Mouse (Mus musculus): ENCODE measurements around the gene Abcf1. TPM values are rescaled to one million over a fixed set of nuclear protein-coding genes. Genes with fewer than 3 reads are reported as not detected.
A peak's percentile ranks its signal among the peaks of the same experiment; 100 is the strongest.

Gene Abcf1
- polyA plus RNA-seq, 1 experiment from 2014 or later = 97.8 TPM

DNA sequence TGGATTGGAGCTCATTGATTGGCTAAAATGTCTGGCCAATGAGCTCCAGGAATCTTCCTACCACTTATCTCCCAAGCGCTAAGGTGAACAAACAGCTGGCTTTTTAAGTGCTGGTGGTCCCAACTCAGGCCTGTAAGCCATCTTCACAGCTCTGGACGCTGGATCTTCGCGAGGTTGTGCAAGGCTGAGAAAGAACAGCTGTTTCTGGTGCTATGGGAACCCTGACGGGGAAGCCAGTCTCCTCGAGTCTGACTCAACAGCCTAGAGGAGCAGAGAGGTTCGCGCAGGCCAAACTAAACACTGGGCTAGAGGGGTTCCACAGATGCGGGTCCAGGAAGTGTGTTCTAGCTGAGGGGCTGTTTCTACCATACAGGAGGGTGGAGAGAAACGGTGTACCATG lies 22.2 kb upstream of the Abcf1 start:
- Histone ChIP-seq H3K9me3 (ENCODE audit: control insufficient read depth, low read length) (no peaks in the 10 kb centered on the region), H3K27me3 (ENCODE audit: control insufficient read depth, insufficient read depth, low read length) (no peaks in the 10 kb centered on the region), H3K4me3 (ENCODE audit: low read length) (no peak overlapping the region), H3K36me3 (ENCODE audit: control insufficient read depth, insufficient read depth, low read length) (peaks cover 26% of the 10 kb centered on the region), H3K4me1 (ENCODE audit: control insufficient read depth, insufficient read depth, low read length) (0 out of 2 replicates have a peak, but pooled peaks cover 5% of the 10 kb centered on the region), H3K27ac (ENCODE audit: low read depth, low read length) (no peak overlapping the region), H3K9ac (ENCODE audit: low read depth, low read length) (no peak overlapping the region), H3K4me2 (replicated peaks; ENCODE audit: low read depth, low read length) (no peak overlapping the region)
- no peak for ATAC-seq (ENCODE audit: low FRiP score, low TSS enrichment)
- WGBS = 34% methylated on average over 10 of the region's 10 CpGs

GRCm38 (mm10) chr17:35981776-35982175 lies 12.2 kb upstream of the Abcf1 start:
- Histone ChIP-seq H3K9me3 (ENCODE audit: control insufficient read depth, low read length) (no peaks in the 10 kb centered on the region), H3K36me3 (ENCODE audit: control insufficient read depth, insufficient read depth, low read length) (peaks cover 49% of the 10 kb centered on the region), H3K4me2 (replicated peaks; ENCODE audit: low read depth, low read length) (no peak overlapping the region), H3K27ac (ENCODE audit: low read depth, low read length) (no peak overlapping the region), H3K9ac (ENCODE audit: low read depth, low read length) (no peak overlapping the region), H3K4me1 (ENCODE audit: control insufficient read depth, insufficient read depth, low read length) (peaks cover 16% of the 10 kb centered on the region), H3K27me3 (ENCODE audit: control insufficient read depth, insufficient read depth, low read length) (no peaks in the 10 kb centered on the region), H3K4me3 (ENCODE audit: low read length) (no peak overlapping the region)
- no peak for ATAC-seq (ENCODE audit: low FRiP score, low TSS enrichment)
- WGBS = 95% methylated on average over 9 of the region's 9 CpGs

DNA sequence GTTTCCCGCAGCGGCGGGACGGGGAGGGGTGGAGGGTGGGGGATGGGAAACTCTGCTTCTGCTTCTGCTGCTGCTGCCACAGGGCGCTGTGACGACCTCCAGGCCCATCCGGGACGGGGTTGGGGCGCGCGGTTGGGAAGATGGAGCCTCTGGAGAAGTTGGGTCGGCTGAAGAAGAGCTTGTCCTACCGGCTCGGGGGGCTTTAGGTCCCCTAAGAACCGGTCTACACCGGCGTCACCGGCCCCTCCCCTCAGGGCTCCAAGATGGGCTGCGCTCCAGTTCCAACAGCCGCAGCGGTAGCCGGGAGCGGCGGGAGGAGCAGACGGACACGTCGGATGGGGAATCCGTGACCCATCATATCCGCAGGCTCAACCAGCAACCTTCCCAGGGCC lies 10.8 kb upstream of the Abcf1 start:
- peaks cover 45% of the 10 kb centered on the region for H3K36me3 ChIP-seq (ENCODE audit: control insufficient read depth, insufficient read depth, low read length)
- peak overlapping the region; percentile 97 for H3K27ac ChIP-seq (ENCODE audit: low read depth, low read length)
- peak overlapping the region; percentile 81 for H3K9ac ChIP-seq (ENCODE audit: low read depth, low read length)
- no peaks in the 10 kb centered on the region for H3K27me3 ChIP-seq (ENCODE audit: control insufficient read depth, insufficient read depth, low read length)
- peaks cover 16% of the 10 kb centered on the region for H3K4me1 ChIP-seq (ENCODE audit: control insufficient read depth, insufficient read depth, low read length)
- H3K9me3 ChIP-seq (ENCODE audit: control insufficient read depth, low read length) = no peaks in the 10 kb centered on the region
- peak overlapping the region; percentile 77 for H3K4me2 ChIP-seq (replicated peaks; ENCODE audit: low read depth, low read length)
- H3K4me3 ChIP-seq (ENCODE audit: low read length) = peak overlapping the region; percentile 95
- under 1% methylated on average over 29 of the region's 29 CpGs for WGBS
- peak; percentile 58 for ATAC-seq (ENCODE audit: low FRiP score, low TSS enrichment)

DNA sequence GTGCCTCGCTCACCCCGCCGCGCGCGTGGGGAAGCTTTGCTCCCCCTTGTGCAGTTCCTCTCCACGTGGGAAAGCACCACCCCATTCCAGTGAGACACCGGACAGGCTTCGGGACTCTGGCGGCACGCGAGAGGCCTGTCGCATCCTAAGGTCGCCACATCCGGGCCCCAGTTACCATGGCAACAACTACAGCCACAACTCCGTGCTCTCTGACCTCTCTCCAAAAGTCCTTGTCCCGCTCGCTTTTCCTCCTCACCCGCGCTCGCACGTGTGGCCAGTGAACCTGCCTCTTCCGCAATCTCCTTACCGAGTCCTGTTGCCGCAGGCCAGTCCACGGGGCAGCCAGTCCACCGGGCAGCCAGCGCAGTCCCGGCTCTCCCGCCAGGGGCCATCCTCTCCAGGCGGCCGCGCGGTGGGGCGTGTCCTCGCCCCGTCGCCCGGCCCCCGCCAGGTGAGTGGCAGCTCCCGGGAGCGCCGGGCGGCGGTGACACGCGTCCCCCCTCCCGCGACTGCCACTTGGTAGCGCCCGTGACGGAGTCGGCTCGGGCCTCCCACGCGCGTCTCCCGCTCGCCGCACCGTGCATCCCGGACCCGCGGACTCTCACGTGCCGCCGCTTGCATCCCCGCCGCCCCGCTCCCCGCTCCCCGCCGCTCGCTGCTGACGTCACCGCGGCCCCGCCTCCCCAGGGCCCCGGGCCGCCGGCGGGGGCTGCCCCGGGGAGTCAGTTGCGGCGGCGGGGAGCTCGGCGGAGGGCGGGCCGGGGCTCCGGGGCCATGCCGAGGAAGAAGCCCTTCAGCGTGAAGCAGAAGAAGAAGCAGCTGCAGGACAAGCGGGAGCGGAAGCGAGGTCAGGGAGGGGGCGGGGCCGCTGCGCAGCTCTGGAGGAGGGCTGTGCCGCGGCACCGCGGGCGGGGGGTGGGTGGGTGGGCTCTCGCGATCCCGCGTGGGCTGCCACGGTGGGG lies 10.1 kb upstream of the Abcf1 start, which contains the start of the genes Gnl1 and Prr3:
Gene Gnl1, plus strand, starts transcription at position 451 of the 962 bp plus-strand sequence.
Gene Prr3, minus strand, starts transcription at position 836 of the 962 bp plus-strand sequence.
- Histone ChIP-seq H3K27me3 (ENCODE audit: control insufficient read depth, insufficient read depth, low read length) (no peaks in the 10 kb centered on the region), H3K27ac (ENCODE audit: low read depth, low read length) (peak within 1 kb of the TSS; percentile 97), H3K9ac (ENCODE audit: low read depth, low read length) (peak within 1 kb of the TSS; percentile 81), H3K4me2 (replicated peaks; ENCODE audit: low read depth, low read length) (peak within 1 kb of the TSS; percentile 77), H3K36me3 (ENCODE audit: control insufficient read depth, insufficient read depth, low read length) (peaks cover 47% of the 10 kb centered on the region), H3K4me1 (ENCODE audit: control insufficient read depth, insufficient read depth, low read length) (peaks cover 16% of the 10 kb centered on the region), H3K9me3 (ENCODE audit: control insufficient read depth, low read length) (no peaks in the 10 kb centered on the region), H3K4me3 (ENCODE audit: low read length) (peak within 1 kb of the TSS; percentile 95)
- under 1% methylated on average over 95 of the region's 109 CpGs for whole genome bisulfite sequencing
- ATAC-seq (ENCODE audit: low FRiP score, low TSS enrichment) = peak; percentile 90

DNA sequence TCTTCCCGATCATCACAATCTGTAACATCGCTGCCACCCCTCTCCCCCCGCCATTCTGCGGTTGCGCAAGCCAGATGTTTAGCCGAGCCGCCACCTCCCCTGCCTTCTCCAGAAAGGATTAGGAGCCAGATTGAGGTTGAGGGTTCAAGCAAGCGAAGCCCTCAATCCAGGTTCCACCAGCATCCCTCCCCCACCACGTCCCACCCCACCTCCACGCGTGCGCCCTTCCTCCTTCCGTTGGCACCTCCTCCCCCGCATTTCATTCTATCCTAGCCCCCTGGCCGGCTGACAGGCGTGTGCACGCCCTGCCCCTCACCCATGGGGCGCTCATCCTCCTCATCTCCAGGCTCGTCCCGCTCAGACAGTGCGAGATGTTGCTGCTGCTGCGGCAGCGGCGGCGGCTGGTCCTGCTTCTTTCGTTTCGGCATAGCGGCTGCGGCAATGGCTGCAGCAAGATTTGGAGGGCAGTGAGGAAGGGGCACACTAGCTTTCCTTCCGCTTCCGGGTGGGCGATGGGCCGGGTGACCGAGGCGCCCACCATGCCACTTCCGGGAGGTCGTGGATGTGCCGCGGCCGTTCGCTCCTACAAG lies 9.3 kb upstream of the Abcf1 start:
- peaks cover 51% of the 10 kb centered on the region for H3K36me3 ChIP-seq (ENCODE audit: control insufficient read depth, insufficient read depth, low read length)
- WGBS = under 1% methylated on average over 41 of the region's 41 CpGs
- peaks cover 16% of the 10 kb centered on the region for H3K4me1 ChIP-seq (ENCODE audit: control insufficient read depth, insufficient read depth, low read length)
- peak overlapping the region; percentile 95 for H3K4me3 ChIP-seq (ENCODE audit: low read length)
- peak overlapping the region; percentile 97 for H3K27ac ChIP-seq (ENCODE audit: low read depth, low read length)
- peak overlapping the region; percentile 81 for H3K9ac ChIP-seq (ENCODE audit: low read depth, low read length)
- ATAC-seq (ENCODE audit: low FRiP score, low TSS enrichment) = peak; percentile 80
- peak overlapping the region; percentile 77 for H3K4me2 ChIP-seq (replicated peaks; ENCODE audit: low read depth, low read length)
- no peaks in the 10 kb centered on the region for H3K9me3 ChIP-seq (ENCODE audit: control insufficient read depth, low read length)
- H3K27me3 ChIP-seq (ENCODE audit: control insufficient read depth, insufficient read depth, low read length) = no peaks in the 10 kb centered on the region

DNA sequence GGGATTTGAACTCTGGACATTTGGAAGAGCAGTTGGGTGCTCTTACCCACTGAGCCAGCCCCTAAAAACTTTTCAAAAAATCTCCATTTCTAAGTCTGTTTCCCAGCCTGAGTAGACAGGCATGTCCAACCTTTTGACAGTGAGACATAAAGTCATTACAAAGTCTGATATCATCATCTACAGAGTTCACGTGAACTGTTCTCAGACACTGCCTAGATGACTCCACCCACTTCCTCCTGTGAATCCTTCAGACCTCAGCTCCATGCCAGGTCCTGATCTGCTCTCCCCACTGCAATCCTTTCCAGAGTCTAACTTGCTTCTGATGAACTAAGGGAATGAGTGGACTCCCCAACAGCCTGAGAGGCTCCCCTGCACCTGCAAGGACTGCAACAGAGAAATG lies 2.6 kb upstream of the Abcf1 start:
- Histone ChIP-seq H3K36me3 (ENCODE audit: control insufficient read depth, insufficient read depth, low read length) (peaks cover 38% of the 10 kb centered on the region), H3K4me3 (ENCODE audit: low read length) (no peak overlapping the region), H3K4me1 (ENCODE audit: control insufficient read depth, insufficient read depth, low read length) (peaks cover 9% of the 10 kb centered on the region; the same call in 1 of the 2 replicates), H3K27ac (ENCODE audit: low read depth, low read length) (no peak overlapping the region), H3K27me3 (ENCODE audit: control insufficient read depth, insufficient read depth, low read length) (no peaks in the 10 kb centered on the region), H3K9ac (ENCODE audit: low read depth, low read length) (no peak overlapping the region), H3K4me2 (replicated peaks; ENCODE audit: low read depth, low read length) (no peak overlapping the region), H3K9me3 (ENCODE audit: control insufficient read depth, low read length) (no peaks in the 10 kb centered on the region)
- ATAC-seq (ENCODE audit: low FRiP score, low TSS enrichment) = no peak
- WGBS = 74% methylated on average over 1 of the region's 1 CpGs

DNA sequence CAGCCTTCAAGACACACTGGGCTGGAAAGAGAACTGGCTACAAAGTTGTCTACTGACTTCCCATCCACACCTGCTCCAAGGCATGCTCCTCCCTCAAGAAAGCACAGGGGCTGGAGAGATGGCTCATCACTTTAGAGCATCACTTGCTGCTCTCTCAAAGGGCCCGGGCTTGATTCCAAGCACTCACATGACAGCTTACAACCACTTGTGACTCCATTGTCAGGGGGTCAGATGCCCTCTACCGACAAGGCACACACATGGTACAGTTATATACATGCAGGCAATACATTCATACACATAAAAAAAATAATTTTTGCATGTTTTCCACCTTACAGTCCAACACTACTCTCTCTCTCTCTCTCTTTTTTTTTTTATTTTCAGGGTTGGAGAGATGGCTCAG lies 1.9 kb downstream of the Abcf1 start:
- ATAC-seq (ENCODE audit: low FRiP score, low TSS enrichment) = no peak
- Histone ChIP-seq H3K4me1 (ENCODE audit: control insufficient read depth, insufficient read depth, low read length) (peaks cover 9% of the 10 kb centered on the region; the same call in 1 of the 2 replicates), H3K27ac (ENCODE audit: low read depth, low read length) (no peak overlapping the region), H3K9me3 (ENCODE audit: control insufficient read depth, low read length) (no peaks in the 10 kb centered on the region), H3K36me3 (ENCODE audit: control insufficient read depth, insufficient read depth, low read length) (peaks cover 35% of the 10 kb centered on the region), H3K4me3 (ENCODE audit: low read length) (no peak overlapping the region), H3K4me2 (replicated peaks; ENCODE audit: low read depth, low read length) (no peak overlapping the region), H3K27me3 (ENCODE audit: control insufficient read depth, insufficient read depth, low read length) (no peaks in the 10 kb centered on the region), H3K9ac (ENCODE audit: low read depth, low read length) (no peak overlapping the region)
- WGBS = 94% methylated on average over 2 of the region's 2 CpGs

DNA sequence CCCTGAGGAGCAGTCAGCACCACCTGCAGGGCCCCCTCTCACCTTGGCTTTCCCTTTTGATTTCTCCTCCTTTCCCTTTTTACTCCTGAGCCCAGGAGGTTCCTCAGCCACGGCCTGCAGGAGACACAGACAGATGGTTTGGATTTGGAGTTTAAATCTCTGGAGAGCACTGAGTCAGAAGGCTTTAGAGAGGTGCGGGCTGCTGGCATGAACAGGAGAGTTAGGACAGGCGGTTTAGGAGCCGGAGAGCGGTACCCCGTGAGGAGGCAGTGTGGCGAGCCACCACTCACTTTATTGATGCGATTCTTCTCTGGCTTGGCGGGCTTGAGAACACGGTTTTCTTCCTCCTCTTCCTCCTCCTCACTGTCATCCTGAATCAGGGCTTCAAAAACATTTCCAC lies 6.3 kb downstream of the Abcf1 start:
- peaks cover 71% of the 10 kb centered on the region for H3K36me3 ChIP-seq (ENCODE audit: control insufficient read depth, insufficient read depth, low read length)
- H3K4me2 ChIP-seq (replicated peaks; ENCODE audit: low read depth, low read length) = no peak overlapping the region
- no peak overlapping the region for H3K27ac ChIP-seq (ENCODE audit: low read depth, low read length)
- H3K27me3 ChIP-seq (ENCODE audit: control insufficient read depth, insufficient read depth, low read length) = no peaks in the 10 kb centered on the region
- ATAC-seq (ENCODE audit: low FRiP score, low TSS enrichment) = no peak
- no peak overlapping the region for H3K4me3 ChIP-seq (ENCODE audit: low read length)
- no peaks in the 10 kb centered on the region for H3K4me1 ChIP-seq (ENCODE audit: control insufficient read depth, insufficient read depth, low read length)
- H3K9me3 ChIP-seq (ENCODE audit: control insufficient read depth, low read length) = no peaks in the 10 kb centered on the region
- H3K9ac ChIP-seq (ENCODE audit: low read depth, low read length) = no peak overlapping the region
- WGBS = 88% methylated on average over 10 of the region's 10 CpGs
